Mouse (Mus musculus): Measurements from ENCODE around the gene Ngp. TPM values are rescaled to one million over a fixed set of nuclear protein-coding genes. Genes with fewer than 3 reads are reported as not detected.
"Not testable (repeated sequence)": the region's sequence is repeated elsewhere in the genome, so short reads cannot be mapped to it uniquely, and the experiment has no call there.

Gene Ngp
- polyA plus RNA-seq, 1 experiment from 2014 or later, result 6.5 TPM

DNA sequence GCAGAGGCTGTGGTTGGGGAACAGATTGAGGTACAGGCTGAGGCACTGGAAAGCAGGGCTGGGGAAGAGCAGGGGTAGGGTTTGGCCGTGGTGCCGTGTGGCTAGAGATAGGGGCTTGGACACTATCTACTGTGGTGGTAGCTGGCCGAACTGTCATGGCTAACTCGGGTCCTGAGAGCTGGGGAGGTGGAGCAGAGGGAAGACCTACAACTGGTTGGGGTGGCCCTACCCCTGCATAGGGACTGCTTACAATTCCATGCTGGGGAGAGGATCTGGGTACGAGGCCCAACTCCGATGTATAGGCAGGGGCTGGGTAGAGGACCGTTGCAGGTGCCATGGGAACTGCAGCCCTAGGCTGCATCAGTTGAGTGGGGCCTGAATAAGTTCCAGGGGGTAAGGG is 31.5 kb upstream of the Ngp start:
- Histone ChIP-seq H3K4me2 (ENCODE audit: low read depth, low read length) (no peak overlapping the region), H3K36me3 (ENCODE audit: control insufficient read depth, insufficient read depth) (peaks cover 55% of the 10 kb centered on the region), H3K27ac (ENCODE audit: low read length) (no peak overlapping the region), H3K4me1 (ENCODE audit: control insufficient read depth, insufficient read depth, low read length) (no peaks in the 10 kb centered on the region), H3K4me3 (ENCODE audit: low read length) (no peak overlapping the region), H3K9me3 (replicated peaks; ENCODE audit: control insufficient read depth, low read length) (no peaks in the 10 kb centered on the region), H3K27me3 (ENCODE audit: control insufficient read depth, insufficient read depth, low read length) (no peaks in the 10 kb centered on the region), H3K9ac (ENCODE audit: low read length) (no peak overlapping the region)
- 87% methylated on average over 7 of the region's 7 CpGs for WGBS
- no peak for ATAC-seq (replicated peaks; ENCODE audit: extremely low read depth, insufficient read depth, low FRiP score)

DNA sequence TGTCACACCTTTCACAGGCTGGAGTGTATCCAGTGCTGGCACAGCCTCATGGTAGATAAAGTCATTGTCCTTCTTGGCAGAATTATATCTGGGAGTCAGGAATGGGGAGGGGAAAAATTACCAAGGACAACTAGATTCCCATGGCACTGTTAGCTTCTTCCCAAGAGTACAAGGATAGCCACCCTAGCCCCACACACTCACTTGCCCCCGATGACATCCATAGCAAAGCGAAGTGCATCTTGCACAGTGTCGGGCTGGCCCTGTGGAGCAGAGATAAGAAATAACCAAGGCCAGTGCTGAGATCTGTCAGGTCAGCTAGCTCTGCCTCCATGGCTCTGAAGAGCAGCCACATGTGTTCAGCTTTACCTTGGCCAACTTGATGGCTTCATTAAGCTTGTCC is 28.7 kb upstream of the Ngp start:
- peaks cover 38% of the 10 kb centered on the region for H3K36me3 ChIP-seq (ENCODE audit: control insufficient read depth, insufficient read depth)
- H3K9me3 ChIP-seq (replicated peaks; ENCODE audit: control insufficient read depth, low read length), result no peaks in the 10 kb centered on the region
- no peak overlapping the region for H3K9ac ChIP-seq (ENCODE audit: low read length)
- no peak overlapping the region for H3K4me3 ChIP-seq (ENCODE audit: low read length)
- H3K27ac ChIP-seq (ENCODE audit: low read length), result no peak overlapping the region
- no peaks in the 10 kb centered on the region for H3K4me1 ChIP-seq (ENCODE audit: control insufficient read depth, insufficient read depth, low read length)
- no peaks in the 10 kb centered on the region for H3K27me3 ChIP-seq (ENCODE audit: control insufficient read depth, insufficient read depth, low read length)
- no peak for ATAC-seq (replicated peaks; ENCODE audit: extremely low read depth, insufficient read depth, low FRiP score)
- no peak overlapping the region for H3K4me2 ChIP-seq (ENCODE audit: low read depth, low read length)
- WGBS, result 77% methylated on average over 3 of the region's 3 CpGs

DNA sequence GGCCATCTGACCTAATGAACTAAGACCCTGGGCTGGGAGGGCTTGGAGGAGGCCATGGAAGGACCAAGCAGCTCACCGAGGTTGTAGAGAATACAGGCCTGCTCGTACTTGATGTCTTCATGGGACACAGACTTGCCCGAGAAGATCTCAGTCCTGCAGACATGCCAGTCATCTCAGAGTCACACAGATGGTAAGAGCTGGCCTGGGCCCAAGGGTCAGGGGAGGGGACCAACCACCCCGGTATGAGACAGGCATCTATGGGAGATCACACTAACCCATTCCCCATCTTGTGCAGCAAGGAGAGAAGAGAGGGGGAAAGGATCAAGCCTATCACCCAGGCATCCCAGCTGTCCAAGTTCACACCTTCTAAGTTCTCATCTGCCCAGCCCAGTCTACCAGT is 26.3 kb upstream of the Ngp start:
- WGBS, result 86% methylated on average over 4 of the region's 4 CpGs
- no peaks in the 10 kb centered on the region for H3K4me1 ChIP-seq (ENCODE audit: control insufficient read depth, insufficient read depth, low read length)
- H3K36me3 ChIP-seq (ENCODE audit: control insufficient read depth, insufficient read depth), result peaks cover 33% of the 10 kb centered on the region
- no peak overlapping the region for H3K4me3 ChIP-seq (ENCODE audit: low read length)
- H3K9ac ChIP-seq (ENCODE audit: low read length), result no peak overlapping the region
- H3K27me3 ChIP-seq (ENCODE audit: control insufficient read depth, insufficient read depth, low read length), result no peaks in the 10 kb centered on the region
- ATAC-seq (replicated peaks; ENCODE audit: extremely low read depth, insufficient read depth, low FRiP score), result no peak
- H3K27ac ChIP-seq (ENCODE audit: low read length), result no peak overlapping the region
- no peaks in the 10 kb centered on the region for H3K9me3 ChIP-seq (replicated peaks; ENCODE audit: control insufficient read depth, low read length)
- H3K4me2 ChIP-seq (ENCODE audit: low read depth, low read length), result no peak overlapping the region

GRCm38 (mm10) chr9:110400650-110401049 is 18.9 kb upstream of the Ngp start:
- no peaks in the 10 kb centered on the region for H3K27me3 ChIP-seq (ENCODE audit: control insufficient read depth, insufficient read depth, low read length)
- H3K36me3 ChIP-seq (ENCODE audit: control insufficient read depth, insufficient read depth), result peaks cover 8% of the 10 kb centered on the region
- no peaks in the 10 kb centered on the region for H3K9me3 ChIP-seq (replicated peaks; ENCODE audit: control insufficient read depth, low read length)
- no peak overlapping the region for H3K9ac ChIP-seq (ENCODE audit: low read length)
- no peak overlapping the region for H3K27ac ChIP-seq (ENCODE audit: low read length)
- no peak overlapping the region for H3K4me2 ChIP-seq (ENCODE audit: low read depth, low read length)
- H3K4me3 ChIP-seq (ENCODE audit: low read length), result no peak overlapping the region
- peaks cover 8% of the 10 kb centered on the region; the same call in 1 of the 2 replicates for H3K4me1 ChIP-seq (ENCODE audit: control insufficient read depth, insufficient read depth, low read length)
- WGBS, result 68% methylated on average over 5 of the region's 5 CpGs
- ATAC-seq (replicated peaks; ENCODE audit: extremely low read depth, insufficient read depth, low FRiP score), result no peak; the same call in 1 of the 2 replicates

DNA sequence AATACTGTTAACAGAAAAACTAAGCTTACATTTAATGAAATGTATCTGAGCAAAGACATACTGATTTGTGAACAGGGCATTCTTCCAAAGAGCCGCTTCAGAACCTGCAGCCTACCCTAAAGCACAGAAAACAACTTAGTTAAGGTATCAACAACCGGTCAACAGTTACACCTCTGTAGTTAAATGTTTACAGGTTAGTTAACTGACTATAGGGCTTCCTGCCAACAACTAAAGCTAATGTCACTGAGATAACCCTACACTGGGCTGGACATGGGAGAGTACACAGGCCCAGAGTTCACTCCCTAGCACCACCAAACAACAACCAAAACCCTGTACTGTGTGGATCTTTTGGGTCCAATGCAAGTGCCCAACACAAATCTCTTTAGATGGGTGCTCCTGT is 16.8 kb upstream of the Ngp start:
- H3K36me3 ChIP-seq (ENCODE audit: control insufficient read depth, insufficient read depth), result peaks cover 3% of the 10 kb centered on the region
- no peaks in the 10 kb centered on the region for H3K27me3 ChIP-seq (ENCODE audit: control insufficient read depth, insufficient read depth, low read length)
- H3K4me1 ChIP-seq (ENCODE audit: control insufficient read depth, insufficient read depth, low read length), result peaks cover 15% of the 10 kb centered on the region
- H3K4me3 ChIP-seq (ENCODE audit: low read length), result no peak overlapping the region
- no peaks in the 10 kb centered on the region for H3K9me3 ChIP-seq (replicated peaks; ENCODE audit: control insufficient read depth, low read length)
- H3K27ac ChIP-seq (ENCODE audit: low read length), result no peak overlapping the region
- H3K4me2 ChIP-seq (ENCODE audit: low read depth, low read length), result no peak overlapping the region
- 92% methylated on average over 2 of the region's 2 CpGs for WGBS
- ATAC-seq (replicated peaks; ENCODE audit: extremely low read depth, insufficient read depth, low FRiP score), result no peak
- H3K9ac ChIP-seq (ENCODE audit: low read length), result no peak overlapping the region

DNA sequence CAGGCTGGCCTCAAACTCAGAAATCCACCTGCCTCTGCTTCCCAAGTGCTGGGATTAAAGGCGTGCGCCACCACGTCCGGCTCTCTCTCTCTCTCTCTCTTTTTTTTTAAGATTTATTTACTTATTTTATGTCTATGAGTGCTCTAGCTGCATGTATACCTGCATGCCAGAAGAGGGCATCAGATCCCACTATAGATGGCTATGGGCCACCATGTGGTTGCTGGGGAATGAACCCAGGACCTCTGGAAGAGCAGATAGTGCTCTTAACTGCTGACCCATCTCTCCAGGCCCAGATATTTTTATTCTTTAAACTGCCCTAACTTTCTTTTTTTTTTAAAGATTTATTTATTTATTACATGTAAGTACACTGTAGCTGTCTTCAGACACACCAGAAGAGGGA is 16.3 kb upstream of the Ngp start:
- not testable (repeated sequence) for H3K36me3 ChIP-seq (ENCODE audit: control insufficient read depth, insufficient read depth); ATAC-seq (replicated peaks; ENCODE audit: extremely low read depth, insufficient read depth, low FRiP score); H3K4me2 ChIP-seq (ENCODE audit: low read depth, low read length); H3K27ac ChIP-seq (ENCODE audit: low read length); H3K9ac ChIP-seq (ENCODE audit: low read length); H3K27me3 ChIP-seq (ENCODE audit: control insufficient read depth, insufficient read depth, low read length); H3K4me3 ChIP-seq (ENCODE audit: low read length); H3K9me3 ChIP-seq (replicated peaks; ENCODE audit: control insufficient read depth, low read length)
- peaks cover 15% of the 10 kb centered on the region for H3K4me1 ChIP-seq (ENCODE audit: control insufficient read depth, insufficient read depth, low read length)
- WGBS, result 89% methylated on average over 4 of the region's 4 CpGs

- peaks cover 7% of the 10 kb centered on the region for H3K4me1 ChIP-seq (ENCODE audit: control insufficient read depth, insufficient read depth, low read length)
- no peaks in the 10 kb centered on the region for H3K9me3 ChIP-seq (replicated peaks; ENCODE audit: control insufficient read depth, low read length)
- peak overlapping the region; percentile 83 for H3K4me2 ChIP-seq (ENCODE audit: low read depth, low read length)
- peak; percentile 64 for ATAC-seq (replicated peaks; ENCODE audit: extremely low read depth, insufficient read depth, low FRiP score)
- H3K27ac ChIP-seq (ENCODE audit: low read length), result peak overlapping the region; percentile 79
- H3K36me3 ChIP-seq (ENCODE audit: control insufficient read depth, insufficient read depth), result no peaks in the 10 kb centered on the region
- WGBS, result 1% methylated on average over 41 of the region's 41 CpGs
- peak overlapping the region; percentile 64 for H3K4me3 ChIP-seq (ENCODE audit: low read length)
- peak overlapping the region; percentile 92 for H3K9ac ChIP-seq (ENCODE audit: low read length)
- no peaks in the 10 kb centered on the region for H3K27me3 ChIP-seq (ENCODE audit: control insufficient read depth, insufficient read depth, low read length)
Observed at GRCm38 (mm10) chr9:110407311-110408098, 12.0 kb upstream of the Ngp start.

- Histone ChIP-seq H3K9ac (ENCODE audit: low read length) (peak within 1 kb of the TSS; percentile 92), H3K9me3 (replicated peaks; ENCODE audit: control insufficient read depth, low read length) (no peaks in the 10 kb centered on the region), H3K27me3 (ENCODE audit: control insufficient read depth, insufficient read depth, low read length) (no peaks in the 10 kb centered on the region), H3K36me3 (ENCODE audit: control insufficient read depth, insufficient read depth) (no peaks in the 10 kb centered on the region), H3K4me1 (ENCODE audit: control insufficient read depth, insufficient read depth, low read length) (peaks cover 9% of the 10 kb centered on the region), H3K4me2 (ENCODE audit: low read depth, low read length) (peak within 1 kb of the TSS; percentile 83), H3K4me3 (ENCODE audit: low read length) (peak within 1 kb of the TSS; percentile 64), H3K27ac (ENCODE audit: low read length) (peak within 1 kb of the TSS; percentile 87)
- peak; percentile 95 for ATAC-seq (replicated peaks; ENCODE audit: extremely low read depth, insufficient read depth, low FRiP score)
- WGBS, result 1% methylated on average over 39 of the region's 39 CpGs
Observed at GRCm38 (mm10) chr9:110408099-110408773, 11.3 kb upstream of the Ngp start, which contains the start of gene Ptpn23. TSS of gene Ptpn23 (minus strand) at chr9:110408213.
